Mouse (Mus musculus): ENCODE measurements around the gene Oaz2.

DNA sequence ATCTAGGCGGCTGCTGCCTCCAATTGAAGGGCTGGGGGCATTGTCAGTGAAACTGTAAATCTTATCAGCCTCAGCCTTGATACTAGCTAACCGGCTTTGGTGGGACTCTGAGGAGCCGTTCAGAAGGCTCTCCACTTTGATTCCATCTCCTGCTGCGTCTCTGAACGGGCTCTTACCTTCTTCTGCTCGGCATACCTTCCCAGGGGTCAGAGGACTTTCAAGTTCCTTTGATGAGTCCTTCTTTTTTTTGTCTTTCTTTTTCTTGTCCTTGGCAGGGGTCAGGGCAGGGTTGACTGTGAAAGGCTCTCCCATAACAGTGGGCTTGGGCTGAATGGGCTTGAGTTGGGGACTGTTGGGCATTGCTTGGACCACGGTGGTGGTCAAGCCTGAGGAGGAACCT is 35.4 kb downstream of the Oaz2 start:
- TF ChIP-seq CTCF (IDR thresholded peaks at IDR 0.05; ENCODE audit: insufficient read depth, low read depth, low read length) (no peak), POLR2A (IDR thresholded peaks at IDR 0.05; ENCODE audit: insufficient read depth, low read depth, low read length) (no peak)
